Mouse (Mus musculus): Measurements from ENCODE around the gene Rab3b.

DNA sequence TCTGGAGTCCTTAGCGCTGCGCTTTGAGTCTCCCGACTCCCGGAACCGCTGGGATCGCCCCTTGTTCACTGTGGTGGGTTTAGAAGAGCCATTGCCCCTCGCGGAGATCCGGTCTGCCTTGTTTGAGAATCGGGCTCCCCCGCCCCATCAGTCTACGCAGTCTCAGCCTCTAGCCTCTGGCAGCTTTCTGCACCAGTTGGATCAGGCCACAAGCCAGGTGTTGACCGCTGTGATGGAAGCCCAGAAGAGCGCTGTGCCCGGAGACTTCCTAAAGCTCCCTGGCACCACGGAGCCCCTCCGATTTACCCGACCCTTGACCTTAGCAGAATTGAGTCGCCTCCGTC is 30.4 kb upstream of the Rab3b start, which contains the start of gene A730015C16Rik:
- no peak for TF ChIP-seq POLR2A (IDR thresholded peaks at IDR 0.05; ENCODE audit: insufficient read length, low read depth)
- TF ChIP-seq MAX (IDR thresholded peaks at IDR 0.05; ENCODE audit: low read depth): no peak
- TF ChIP-seq USF1 (IDR thresholded peaks at IDR 0.05; ENCODE audit: low read depth): no peak
- TF ChIP-seq TCF12 (IDR thresholded peaks at IDR 0.05; ENCODE audit: insufficient read depth, poor library complexity, severe bottlenecking): no peak
